Mouse (Mus musculus): Measurements from ENCODE around the gene Tgfbr3l. TPM values are rescaled to one million over a fixed set of nuclear protein-coding genes. Genes with fewer than 3 reads are reported as not detected.
"Not testable (repeated sequence)": the region's sequence is repeated elsewhere in the genome, so short reads cannot be mapped to it uniquely, and the experiment has no call there.

Tgfbr3l gene
- polyA plus RNA-seq, 1 experiment from 2014 or later = 1.3 TPM

DNA sequence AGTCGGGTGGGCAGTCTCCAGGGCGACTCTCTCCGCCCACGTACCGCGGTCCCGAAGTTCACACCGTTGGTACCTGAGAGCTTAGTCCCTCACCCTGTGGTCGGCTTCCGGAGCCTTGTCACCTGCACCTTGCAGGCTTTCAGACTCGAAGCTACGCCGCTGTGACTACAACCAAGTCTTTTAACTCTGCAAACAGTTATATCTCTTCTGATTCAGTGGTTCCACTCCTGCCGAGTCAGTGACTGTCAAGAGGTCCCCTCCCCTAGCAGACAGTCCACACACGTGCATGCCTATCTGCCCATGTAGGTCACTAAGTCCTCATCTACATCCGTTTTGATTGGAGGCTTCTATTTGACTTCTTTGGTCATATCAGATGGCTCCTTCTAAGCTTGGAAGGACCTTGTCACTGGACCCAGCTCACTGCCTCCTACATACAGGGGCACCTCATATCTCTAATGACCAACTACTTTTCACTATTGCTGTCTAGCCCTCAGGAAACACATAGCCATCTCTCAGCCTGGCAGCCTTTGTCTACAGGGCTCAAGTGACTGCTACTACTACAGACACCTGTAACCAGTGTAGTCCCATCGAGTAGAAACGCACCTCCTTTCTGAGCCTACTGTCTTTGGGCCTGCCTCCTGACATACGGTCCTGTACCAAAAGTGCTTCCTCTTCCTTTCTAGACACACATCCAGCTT is 8.7 kb upstream of the Tgfbr3l start:
- peaks cover 30% of the 10 kb centered on the region for H3K4me1 ChIP-seq
- H3K36me3 ChIP-seq = peaks cover 38% of the 10 kb centered on the region
- H3K4me2 ChIP-seq = peak overlapping the region; percentile 83
- peak; percentile 50 for ATAC-seq
- H3K4me3 ChIP-seq = peak overlapping the region; percentile 82
- H3K27me3 ChIP-seq (replicated peaks) = peaks cover 9% of the 10 kb centered on the region; the same call in 1 of the 2 replicates
- peak overlapping the region; percentile 96 for H3K27ac ChIP-seq
- no peaks in the 10 kb centered on the region for H3K9me3 ChIP-seq (replicated peaks)
- 10% methylated on average over 19 of the region's 19 CpGs for WGBS (ENCODE audit: insufficient replicate concordance)
- peak overlapping the region; percentile 79 for H3K9ac ChIP-seq

DNA sequence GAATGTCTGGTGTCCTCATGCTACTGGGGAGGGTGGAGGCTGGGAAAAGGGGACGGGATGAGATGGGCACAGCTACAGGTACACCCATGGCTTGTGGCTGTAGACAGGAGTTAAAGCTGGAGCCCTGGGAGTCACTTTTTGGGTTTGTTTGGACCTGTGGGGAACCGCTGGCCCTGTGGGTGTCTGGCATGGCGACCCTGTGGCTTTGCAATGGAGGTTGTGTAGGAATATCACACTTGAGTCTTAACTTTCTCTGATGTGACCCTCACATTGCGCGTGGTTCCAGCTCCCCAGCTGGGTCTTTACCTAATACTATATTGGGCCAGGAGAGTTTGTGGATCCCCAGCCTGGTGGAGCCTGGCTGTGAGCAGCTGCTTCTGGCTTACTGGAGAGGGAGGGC is 3.0 kb upstream of the Tgfbr3l start:
- H3K9ac ChIP-seq = no peak overlapping the region
- no peaks in the 10 kb centered on the region for H3K27me3 ChIP-seq (replicated peaks)
- H3K36me3 ChIP-seq = peaks cover 89% of the 10 kb centered on the region
- no peak for ATAC-seq
- no peaks in the 10 kb centered on the region for H3K9me3 ChIP-seq (replicated peaks)
- H3K4me1 ChIP-seq = peaks cover 28% of the 10 kb centered on the region
- H3K4me3 ChIP-seq = no peak overlapping the region
- no peak overlapping the region for H3K27ac ChIP-seq
- H3K4me2 ChIP-seq = no peak overlapping the region
- 82% methylated on average over 5 of the region's 5 CpGs for WGBS (ENCODE audit: insufficient replicate concordance)

DNA sequence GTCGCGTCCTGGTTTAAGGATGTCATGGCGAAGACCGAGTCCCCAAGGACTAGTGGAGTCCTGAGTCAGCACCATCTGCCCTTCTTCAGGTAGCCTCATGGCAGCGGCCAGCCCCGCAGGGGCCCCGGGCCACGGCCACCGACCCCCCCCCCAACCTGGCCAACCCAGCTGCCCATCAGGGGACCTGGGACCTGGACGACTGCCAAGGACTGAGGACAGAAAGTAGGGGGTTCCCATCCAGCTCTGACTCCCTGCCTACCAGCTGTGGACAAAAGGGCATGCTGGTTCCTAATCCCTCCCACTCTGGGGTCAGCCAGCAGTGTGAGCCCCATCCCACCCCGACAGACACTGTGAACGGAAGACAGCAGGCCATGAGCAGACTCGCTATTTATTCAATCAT is 2.3 kb upstream of the Tgfbr3l start:
- no peak for ATAC-seq
- no peaks in the 10 kb centered on the region for H3K9me3 ChIP-seq (replicated peaks)
- no peak overlapping the region for H3K4me3 ChIP-seq
- peaks cover 84% of the 10 kb centered on the region for H3K36me3 ChIP-seq
- H3K4me1 ChIP-seq = peaks cover 28% of the 10 kb centered on the region
- no peak overlapping the region for H3K27ac ChIP-seq
- no peaks in the 10 kb centered on the region for H3K27me3 ChIP-seq (replicated peaks)
- H3K4me2 ChIP-seq = no peak overlapping the region
- H3K9ac ChIP-seq = no peak overlapping the region
- WGBS (ENCODE audit: insufficient replicate concordance) = 91% methylated on average over 13 of the region's 13 CpGs

DNA sequence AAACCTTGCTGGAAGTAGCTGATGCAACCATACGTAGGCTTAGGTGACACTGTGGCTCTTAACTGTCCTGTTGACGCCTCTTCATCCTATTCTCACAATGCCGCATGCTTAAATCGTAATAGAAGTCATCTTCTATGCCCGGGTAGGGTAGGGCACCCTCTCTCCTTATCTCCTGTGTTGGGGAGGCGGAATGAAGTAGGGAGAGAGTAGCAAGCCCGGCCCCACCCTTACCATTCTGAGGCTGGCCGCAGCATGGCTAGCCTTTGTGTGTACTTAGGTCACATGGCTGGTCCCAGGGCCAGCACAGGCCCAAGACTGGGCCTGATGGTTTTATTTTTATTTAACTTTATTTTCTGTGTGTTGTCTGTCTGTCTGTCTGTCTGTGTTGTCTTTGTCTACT is 773 bp upstream of the Tgfbr3l start:
- Histone ChIP-seq H3K27ac (no peak overlapping the region), H3K27me3 (replicated peaks) (no peaks in the 10 kb centered on the region), H3K4me3 (no peak overlapping the region), H3K4me2 (no peak overlapping the region), H3K36me3 (peaks cover 72% of the 10 kb centered on the region), H3K9me3 (replicated peaks) (no peaks in the 10 kb centered on the region), H3K4me1 (peaks cover 32% of the 10 kb centered on the region), H3K9ac (no peak overlapping the region)
- no peak for ATAC-seq
- WGBS (ENCODE audit: insufficient replicate concordance) = 76% methylated on average over 8 of the region's 8 CpGs

DNA sequence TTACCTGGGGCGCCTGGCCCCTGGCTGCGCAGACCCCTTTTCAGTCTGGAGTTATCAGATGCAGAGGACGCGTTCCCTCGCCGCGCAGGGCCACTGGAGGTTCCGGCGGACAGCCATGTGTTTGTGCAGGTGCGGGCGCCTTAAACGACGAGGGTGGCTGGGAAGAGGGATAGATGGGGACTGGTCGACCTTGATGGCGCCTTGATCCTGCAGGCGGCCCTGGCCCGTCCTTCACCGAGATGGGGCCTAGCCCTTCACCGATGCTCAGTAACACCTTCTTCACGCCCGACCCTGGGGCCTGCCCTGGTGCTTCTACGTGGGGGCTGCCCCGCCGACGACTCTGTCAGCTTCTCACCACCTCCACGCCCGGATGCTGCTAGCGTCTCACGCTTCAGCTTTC is 1.2 kb downstream of the Tgfbr3l start:
- H3K36me3 ChIP-seq = peaks cover 53% of the 10 kb centered on the region

DNA sequence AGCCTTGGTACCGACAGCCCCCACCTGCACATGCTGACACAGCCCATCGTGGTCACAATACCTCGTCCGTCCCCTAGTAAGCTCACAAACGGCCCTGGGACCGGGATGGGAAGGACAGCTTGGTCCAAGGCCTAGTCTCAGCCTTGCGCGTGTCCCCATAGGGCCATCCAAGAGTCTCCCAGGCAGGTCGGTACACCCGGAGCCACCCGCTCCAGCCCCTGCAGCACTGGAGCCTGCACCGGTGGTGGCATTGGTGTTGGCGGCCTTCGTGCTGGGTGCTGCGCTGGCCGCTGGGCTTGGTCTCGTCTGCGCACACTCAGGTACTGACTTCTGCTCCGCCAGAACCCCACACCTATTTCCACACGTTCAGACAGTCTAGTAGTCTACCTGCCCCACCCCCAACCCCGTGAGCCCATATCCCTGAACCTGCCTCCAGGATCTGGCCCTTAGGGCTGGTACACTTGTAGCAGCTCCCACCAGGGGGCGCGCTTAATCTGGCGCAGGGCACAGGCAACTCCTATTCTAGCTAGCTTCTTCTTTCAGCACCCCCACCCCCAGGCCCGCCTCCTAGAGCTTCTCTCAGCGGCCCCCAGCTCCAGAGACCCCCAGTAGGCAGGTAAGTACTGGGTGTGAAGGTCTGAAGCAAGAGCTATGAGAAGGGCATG is 2.4 kb downstream of the Tgfbr3l start:
- peak; percentile 31; the same call in 1 of the 2 replicates for ATAC-seq
- H3K36me3 ChIP-seq = peaks cover 53% of the 10 kb centered on the region
- no peaks in the 10 kb centered on the region for H3K9me3 ChIP-seq (replicated peaks)
- peaks cover 49% of the 10 kb centered on the region for H3K4me1 ChIP-seq
- H3K4me3 ChIP-seq = no peak overlapping the region
- WGBS (ENCODE audit: insufficient replicate concordance) = 34% methylated on average over 26 of the region's 26 CpGs
- no peak overlapping the region for H3K9ac ChIP-seq
- no peak overlapping the region for H3K27ac ChIP-seq
- 0 out of 2 replicates have a peak overlapping the region, but pooled peaks have one; percentile 3 for H3K4me2 ChIP-seq
- H3K27me3 ChIP-seq (replicated peaks) = no peaks in the 10 kb centered on the region

More for the DNA sequence above, 1.2 kb downstream of the Tgfbr3l start:
- WGBS (ENCODE audit: insufficient replicate concordance) = 37% methylated on average over 29 of the region's 29 CpGs
- Histone ChIP-seq H3K4me1 (peaks cover 46% of the 10 kb centered on the region), H3K27ac (no peak overlapping the region), H3K4me2 (no peak overlapping the region), H3K4me3 (no peak overlapping the region), H3K27me3 (replicated peaks) (no peaks in the 10 kb centered on the region), H3K9me3 (replicated peaks) (no peaks in the 10 kb centered on the region), H3K9ac (no peak overlapping the region)
- no peak for ATAC-seq

DNA sequence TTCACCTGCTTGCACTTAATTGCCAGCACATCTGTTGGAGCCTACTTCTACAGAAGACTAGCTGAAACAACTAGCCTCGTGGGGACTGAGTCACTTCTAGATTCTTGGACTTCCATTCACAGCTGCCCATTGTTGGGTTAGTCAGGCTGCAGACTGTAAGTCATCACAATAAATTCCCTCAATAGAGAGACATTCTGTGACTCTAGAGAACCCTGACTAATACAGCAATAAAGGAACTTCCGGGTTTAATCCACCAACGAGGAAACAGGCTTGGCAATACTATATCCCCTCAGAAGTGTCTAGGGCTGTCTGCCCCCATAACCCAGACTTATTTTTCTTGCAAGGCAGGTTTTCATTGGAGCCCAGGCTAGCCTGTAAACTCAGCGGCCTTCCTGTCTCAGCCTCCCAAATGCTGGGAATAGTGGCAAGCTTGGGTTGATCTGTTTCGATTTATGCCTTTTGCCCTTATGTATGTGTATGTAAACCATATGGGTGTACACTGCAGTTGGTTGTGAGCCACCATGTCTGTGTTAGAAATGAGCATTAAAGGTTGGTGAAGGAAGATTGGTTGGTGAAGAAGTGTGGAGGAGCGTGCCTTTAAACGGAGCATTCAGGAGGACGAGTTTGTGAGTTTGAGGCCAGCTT is 4.2 kb downstream of the Tgfbr3l start:
- WGBS (ENCODE audit: insufficient replicate concordance) = 34% methylated on average over 8 of the region's 8 CpGs
- Histone ChIP-seq H3K4me3 (peak overlapping the region; percentile 86), H3K27me3 (replicated peaks) (no peaks in the 10 kb centered on the region), H3K4me2 (peak overlapping the region; percentile 96), H3K9ac (peak overlapping the region; percentile 89; the same call in 1 of the 2 replicates), H3K9me3 (replicated peaks) (no peaks in the 10 kb centered on the region), H3K36me3 (peaks cover 51% of the 10 kb centered on the region), H3K4me1 (peaks cover 47% of the 10 kb centered on the region), H3K27ac (peak overlapping the region; percentile 72)
- no peak for ATAC-seq

DNA sequence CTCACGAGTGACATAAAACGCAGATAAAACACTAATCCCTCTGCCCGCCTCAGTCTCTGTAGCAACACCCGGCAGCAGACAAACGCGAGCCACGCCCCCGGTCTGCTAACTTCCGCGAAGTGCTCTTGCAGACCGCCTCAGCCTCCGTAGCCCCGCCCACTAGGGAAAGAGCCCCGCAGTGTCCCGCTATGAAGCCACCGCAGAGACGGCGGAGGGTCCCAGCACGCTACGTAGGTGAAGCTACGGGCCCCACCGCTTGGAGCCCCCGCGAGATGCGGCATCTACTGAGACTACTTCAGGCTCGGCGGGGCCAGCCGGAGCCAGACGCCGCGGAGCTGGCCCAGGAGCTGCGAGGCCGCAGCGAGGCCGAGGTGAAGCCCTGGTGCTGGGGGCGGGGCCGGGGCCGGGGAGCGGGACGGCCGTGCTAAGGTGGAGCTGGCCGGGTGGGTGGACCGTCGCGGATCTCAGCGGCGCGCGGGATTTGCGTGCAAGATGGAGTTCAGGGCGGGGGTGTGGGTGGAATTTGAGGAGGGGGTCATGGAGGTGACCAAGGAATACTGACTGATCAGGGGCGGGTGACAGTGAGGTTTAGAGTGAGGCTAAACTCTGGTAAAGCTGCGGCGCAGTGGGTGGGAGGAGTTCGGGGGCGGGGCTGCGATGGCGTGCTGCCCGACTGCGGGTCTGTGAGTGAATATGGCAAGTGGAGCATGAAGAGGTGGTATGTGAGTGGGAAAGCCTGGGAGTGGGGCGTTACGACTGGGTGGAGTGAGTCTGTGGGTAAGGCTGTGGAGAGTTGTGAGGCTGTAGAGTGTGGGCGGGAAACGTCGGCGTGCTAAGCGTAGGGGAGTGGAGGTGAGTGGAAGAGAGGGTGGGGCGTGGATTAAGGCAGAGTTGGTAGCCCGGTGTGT is 5.2 kb downstream of the Tgfbr3l start, which contains the start of gene Snapc2:
TSS of gene Snapc2 (plus strand) at position 147 of the 908 bp plus-strand sequence.
- H3K9ac ChIP-seq = peak within 1 kb of the TSS; percentile 89
- H3K27me3 ChIP-seq (replicated peaks) = no peaks in the 10 kb centered on the region
- peak within 1 kb of the TSS; percentile 96 for H3K4me2 ChIP-seq
- ATAC-seq = peak; percentile 92
- no peaks in the 10 kb centered on the region for H3K9me3 ChIP-seq (replicated peaks)
- H3K27ac ChIP-seq = peak within 1 kb of the TSS; percentile 86
- WGBS (ENCODE audit: insufficient replicate concordance) = 1% methylated on average over 69 of the region's 69 CpGs
- peak within 1 kb of the TSS; percentile 86 for H3K4me3 ChIP-seq
- peaks cover 42% of the 10 kb centered on the region for H3K36me3 ChIP-seq
- peaks cover 48% of the 10 kb centered on the region for H3K4me1 ChIP-seq

DNA sequence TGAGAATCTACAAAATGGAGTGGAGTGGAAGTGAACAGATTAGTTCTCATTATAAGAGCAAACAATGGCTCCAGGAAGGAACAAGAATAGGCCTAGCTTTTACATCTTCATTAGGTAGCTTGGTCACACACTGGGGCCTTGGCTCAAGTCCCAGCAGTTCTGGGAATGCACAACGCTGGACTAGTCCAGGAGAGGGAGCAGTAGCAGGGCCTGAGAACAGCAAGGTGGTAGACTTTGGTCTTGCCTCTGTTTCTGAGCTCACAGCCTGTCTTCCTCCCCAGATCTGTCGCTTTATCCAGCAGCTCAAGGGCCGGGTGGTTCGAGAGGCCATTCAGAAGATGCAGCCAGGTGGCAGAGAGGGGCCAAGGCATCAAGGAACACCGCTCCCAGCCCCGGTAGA is 6.0 kb downstream of the Tgfbr3l start:
- Histone ChIP-seq H3K36me3 (peaks cover 37% of the 10 kb centered on the region), H3K27me3 (replicated peaks) (no peaks in the 10 kb centered on the region), H3K27ac (0 out of 2 replicates have a peak overlapping the region, but pooled peaks have one; percentile 21), H3K4me3 (peak overlapping the region; percentile 86), H3K9ac (peak overlapping the region; percentile 89), H3K9me3 (replicated peaks) (no peaks in the 10 kb centered on the region), H3K4me2 (peak overlapping the region; percentile 96), H3K4me1 (peaks cover 48% of the 10 kb centered on the region)
- WGBS (ENCODE audit: insufficient replicate concordance) = 64% methylated on average over 6 of the region's 6 CpGs
- ATAC-seq = no peak

DNA sequence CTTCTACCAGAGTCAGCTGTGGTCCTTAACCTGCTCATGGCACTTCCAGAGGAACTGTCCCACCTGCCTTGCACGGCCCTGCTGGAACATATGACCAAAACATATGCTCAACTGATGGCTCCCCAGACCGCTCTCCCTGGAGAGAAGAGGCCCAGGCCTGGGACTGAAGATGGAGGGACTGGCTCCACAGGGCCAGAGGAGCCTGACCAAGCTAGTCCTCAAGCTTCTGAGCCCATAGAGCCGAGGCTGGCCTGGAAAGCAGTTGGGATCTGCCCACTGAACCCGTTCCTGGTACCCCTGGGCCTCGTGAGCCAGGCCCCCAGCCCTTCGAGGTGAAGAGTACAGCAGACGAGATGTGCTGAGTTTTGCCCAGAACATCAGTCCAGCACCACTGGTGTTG is 7.5 kb downstream of the Tgfbr3l start:
- Histone ChIP-seq H3K4me1 (peaks cover 46% of the 10 kb centered on the region), H3K36me3 (peaks cover 40% of the 10 kb centered on the region)
- not testable (repeated sequence) for H3K4me2 ChIP-seq; H3K4me3 ChIP-seq; H3K9ac ChIP-seq; H3K9me3 ChIP-seq (replicated peaks); H3K27me3 ChIP-seq (replicated peaks); ATAC-seq; H3K27ac ChIP-seq
- 76% methylated on average over 7 of the region's 7 CpGs for WGBS (ENCODE audit: insufficient replicate concordance)

DNA sequence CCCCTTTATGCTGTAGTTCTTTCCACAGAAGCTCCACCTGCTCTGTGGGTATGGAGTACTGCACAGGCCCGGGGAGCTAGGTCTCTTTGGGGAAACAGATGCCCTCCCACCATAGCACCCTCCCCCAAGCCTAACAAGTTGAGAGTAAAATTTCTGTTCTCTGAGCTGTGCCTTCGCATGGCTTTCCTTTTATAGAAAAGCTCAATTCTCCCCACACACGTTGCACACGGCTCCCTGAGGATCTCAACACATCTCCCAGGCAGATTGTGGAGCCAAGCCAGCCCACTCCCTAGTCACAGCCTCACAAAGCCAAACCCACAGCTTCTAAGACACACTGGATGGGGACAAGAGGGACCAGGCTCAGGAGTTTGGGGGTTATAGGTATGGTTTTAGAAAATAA is 8.9 kb downstream of the Tgfbr3l start:
- Histone ChIP-seq H3K4me2 (no peak overlapping the region), H3K4me1 (peaks cover 42% of the 10 kb centered on the region), H3K36me3 (peaks cover 54% of the 10 kb centered on the region), H3K4me3 (no peak overlapping the region), H3K9ac (no peak overlapping the region), H3K9me3 (replicated peaks) (no peaks in the 10 kb centered on the region), H3K27me3 (replicated peaks) (no peaks in the 10 kb centered on the region), H3K27ac (no peak overlapping the region)
- WGBS (ENCODE audit: insufficient replicate concordance) = 61% methylated on average over 4 of the region's 4 CpGs
- no peak for ATAC-seq

Measured in liver, embryonic 12.5 days (tissue).